Mouse (Mus musculus) forebrain, embryonic 11.5 days (tissue): ENCODE measurements around the gene Larp1. TPM values are rescaled to one million over a fixed set of nuclear protein-coding genes. Genes with fewer than 3 reads are reported as not detected.

ENCODE experiments used
- ATAC-seq: fragments of 200-750 bp; cut with Nextera tagmentation; replicated peaks from 2 replicates; pipeline ENCODE4 v1.8.0; 2017; ENCODE audit warnings: moderate TSS enrichment; ENCODE audit not compliant: low FRiP score
- DNase-seq: peaks from one replicate; pipeline ENCODE4 v3.0.0-alpha.2; 2017; ENCODE audit warnings: low spot score
- H3K27ac ChIP-seq: fragments of 300-500 bp; sonication (generic); 2 replicates; pipeline ENCODE4 v1.5.1; 2014; ENCODE audit warnings: low read depth, low read length
- H3K27me3 ChIP-seq: fragments of 300-500 bp; sonication (generic); 2 replicates; pipeline ENCODE4 v1.6.1; 2014; ENCODE audit warnings: mild to moderate bottlenecking, low read length, mixed read lengths; ENCODE audit not compliant: control insufficient read depth, insufficient read depth
- H3K36me3 ChIP-seq: fragments of 300-500 bp; sonication (generic); 2 replicates; pipeline ENCODE4 v1.6.1; 2014; ENCODE audit warnings: mild to moderate bottlenecking, low read length, moderate library complexity, mixed read lengths; ENCODE audit not compliant: control insufficient read depth, insufficient read depth
- H3K4me1 ChIP-seq: fragments of 300-500 bp; sonication (generic); replicated peaks from 2 replicates; pipeline ENCODE4 v1.6.1; 2014; ENCODE audit warnings: low read length, mixed read lengths; ENCODE audit not compliant: control insufficient read depth, insufficient read depth
- H3K4me2 ChIP-seq: fragments of 300-500 bp; sonication (generic); 2 replicates; pipeline ENCODE4 v1.6.1; 2014; ENCODE audit warnings: low read depth, mild to moderate bottlenecking, low read length, moderate library complexity, mixed read lengths; ENCODE audit not compliant: severe bottlenecking
- H3K4me3 ChIP-seq: fragments of 300-500 bp; sonication (generic); 2 replicates; pipeline ENCODE4 v1.5.1; 2014; ENCODE audit warnings: low read depth, low read length
- H3K9ac ChIP-seq: fragments of 300-500 bp; sonication (generic); 2 replicates; pipeline ENCODE4 v1.6.1; 2014; ENCODE audit warnings: low read length
- H3K9me3 ChIP-seq: fragments of 300-500 bp; sonication (generic); 2 replicates; pipeline ENCODE4 v1.6.1; 2016; ENCODE audit warnings: low read length, mixed read lengths; ENCODE audit not compliant: control insufficient read depth
- WGBS: fragments of 180-500 bp; shearing (Covaris S2); extraction: QIAGEN DNeasy Blood & Tissue Kit; methylation state at CpG from one replicate; pipeline ENCODE4 v1.1.7; 2014; 5-methylcytosine and 5-hydroxymethylcytosine counted together
- polyA plus RNA-seq: library from polyadenylated mRNA; unstranded; fragments of >200 nt; fragmentation: Nextera tagmentation; extraction: Ambion mirVana; gene quantifications from 2 replicates; pipeline ENCODE4 v1.2.1, GENCODE M21; 2014

The Larp1 gene
- polyA plus RNA-seq, 1 experiment from 2014 or later = 20.5 TPM

GRCm38 (mm10) chr11:58026860-58027259 lies 18.0 kb downstream of the Larp1 start:
- no peak overlapping the region for H3K27ac ChIP-seq
- no peaks in the 10 kb centered on the region for H3K9me3 ChIP-seq
- H3K36me3 ChIP-seq = no peaks in the 10 kb centered on the region
- H3K4me2 ChIP-seq = no peak overlapping the region
- H3K4me1 ChIP-seq = no peaks in the 10 kb centered on the region
- ATAC-seq = no peak
- no peaks in the 10 kb centered on the region for H3K27me3 ChIP-seq
- no peak overlapping the region for H3K9ac ChIP-seq
- 64% methylated on average over 1 of the region's 1 CpGs for WGBS
- DNase-seq = no peak
- H3K4me3 ChIP-seq = no peak overlapping the region

DNA sequence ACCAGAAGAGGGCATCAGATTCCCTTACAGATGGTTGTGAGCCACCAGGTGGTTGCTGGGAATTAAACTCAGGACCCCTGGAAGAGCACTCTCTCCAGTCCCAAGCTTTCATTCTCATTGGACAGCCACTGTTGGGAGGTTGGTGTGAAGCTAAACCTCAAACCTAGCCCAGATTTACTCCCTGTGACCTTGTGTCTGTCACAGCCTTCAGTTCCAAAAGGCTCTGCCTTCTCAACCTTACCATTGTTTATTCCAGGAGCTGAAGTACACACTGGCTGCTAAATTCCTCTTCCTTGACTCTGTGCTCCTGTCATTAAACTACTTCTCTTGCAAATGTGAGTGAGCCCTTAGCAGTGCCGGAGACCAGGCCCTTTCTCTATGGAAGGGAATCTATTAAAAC lies 20.1 kb downstream of the Larp1 start:
- no peak overlapping the region for H3K9ac ChIP-seq
- no peak overlapping the region for H3K4me3 ChIP-seq
- no peak overlapping the region for H3K27ac ChIP-seq
- H3K27me3 ChIP-seq = no peaks in the 10 kb centered on the region
- H3K4me1 ChIP-seq = no peaks in the 10 kb centered on the region
- no peak for ATAC-seq
- no peaks in the 10 kb centered on the region for H3K36me3 ChIP-seq
- 94% methylated on average over 1 of the region's 1 CpGs for WGBS
- no peak overlapping the region for H3K4me2 ChIP-seq
- H3K9me3 ChIP-seq = no peaks in the 10 kb centered on the region
- no peak for DNase-seq

- H3K4me1 ChIP-seq = no peaks in the 10 kb centered on the region
- no peaks in the 10 kb centered on the region for H3K9me3 ChIP-seq
- no peak overlapping the region for H3K9ac ChIP-seq
- DNase-seq (no peak), ATAC-seq (no peak)
- no peak overlapping the region for H3K4me2 ChIP-seq
- no peaks in the 10 kb centered on the region for H3K36me3 ChIP-seq
- no peak overlapping the region for H3K27ac ChIP-seq
- WGBS = 73% methylated on average over 2 of the region's 2 CpGs
- H3K27me3 ChIP-seq = no peaks in the 10 kb centered on the region
- no peak overlapping the region for H3K4me3 ChIP-seq
Observed at GRCm38 (mm10) chr11:58029869-58030268, 21.0 kb downstream of the Larp1 start.

DNA sequence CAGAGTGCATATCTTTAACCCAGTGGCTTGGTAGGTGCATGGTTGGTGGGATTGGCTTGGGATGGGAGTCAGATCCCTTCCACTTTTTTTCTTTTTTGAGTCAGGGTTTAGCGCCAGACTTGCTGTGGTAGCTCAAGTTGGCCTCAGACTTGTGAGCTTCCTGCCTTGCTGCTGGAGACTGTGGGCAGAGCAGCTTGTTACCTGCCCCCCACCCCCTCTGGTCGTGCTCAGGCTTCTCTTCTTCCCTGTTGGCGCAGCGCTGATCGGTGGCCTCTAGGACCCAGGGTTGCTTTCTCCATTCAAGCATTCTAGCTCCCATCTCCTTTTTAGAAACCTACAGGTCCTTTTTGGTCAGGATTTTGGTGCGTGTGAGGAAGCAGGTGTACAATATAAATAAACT lies 22.3 kb downstream of the Larp1 start:
- no peaks in the 10 kb centered on the region for H3K4me1 ChIP-seq
- 76% methylated on average over 6 of the region's 6 CpGs for WGBS
- H3K27me3 ChIP-seq = no peaks in the 10 kb centered on the region
- H3K4me3 ChIP-seq = no peak overlapping the region
- H3K9ac ChIP-seq = no peak overlapping the region
- H3K9me3 ChIP-seq = no peaks in the 10 kb centered on the region
- H3K36me3 ChIP-seq = no peaks in the 10 kb centered on the region
- no peak for ATAC-seq
- no peak for DNase-seq
- H3K27ac ChIP-seq = no peak overlapping the region
- H3K4me2 ChIP-seq = no peak overlapping the region

DNA sequence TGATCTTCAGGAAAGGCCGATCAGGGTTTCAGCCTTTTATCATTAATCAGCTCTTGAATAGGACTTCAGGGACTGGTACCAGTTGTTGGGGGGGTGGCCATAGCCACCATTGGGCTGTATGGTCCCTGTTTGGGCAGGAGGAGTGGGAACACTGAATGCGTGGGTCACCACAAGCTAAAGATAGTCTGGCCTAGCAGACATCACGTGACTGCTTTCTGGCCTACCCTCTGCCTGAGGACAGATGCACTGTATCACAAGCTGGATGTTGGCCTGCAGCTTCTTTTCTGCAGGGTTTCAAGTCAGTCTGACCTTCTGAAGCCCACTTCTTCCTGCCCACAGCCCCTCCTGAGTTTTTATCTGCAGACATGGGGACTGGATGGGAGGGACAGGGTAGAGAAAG lies 24.8 kb downstream of the Larp1 start:
- Histone ChIP-seq H3K9me3 (no peaks in the 10 kb centered on the region), H3K27me3 (no peaks in the 10 kb centered on the region), H3K4me1 (no peaks in the 10 kb centered on the region), H3K36me3 (no peaks in the 10 kb centered on the region), H3K9ac (no peak overlapping the region), H3K27ac (no peak overlapping the region), H3K4me2 (no peak overlapping the region), H3K4me3 (no peak overlapping the region)
- ATAC-seq = no peak
- 76% methylated on average over 3 of the region's 3 CpGs for WGBS
- DNase-seq = no peak

DNA sequence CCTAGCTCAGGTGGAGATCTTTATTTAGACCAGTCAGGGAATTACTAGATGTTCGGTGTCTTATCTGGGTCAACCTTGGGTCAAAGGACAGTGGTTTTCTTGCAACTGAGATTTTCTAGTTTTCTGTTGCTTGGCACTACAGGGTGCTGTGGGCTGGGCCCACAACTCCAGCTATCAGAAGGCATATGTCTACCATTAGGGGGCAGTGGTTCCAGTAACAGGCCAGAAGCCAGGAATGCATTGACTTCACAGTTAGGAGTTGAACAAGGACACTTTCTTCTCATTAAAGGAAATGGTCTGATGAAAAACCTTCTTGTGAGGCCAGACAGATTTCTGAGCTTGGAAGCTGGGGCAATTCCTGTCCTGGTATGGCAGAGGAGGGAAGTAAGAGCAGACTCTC lies 30.2 kb downstream of the Larp1 start:
- no peak for DNase-seq
- Histone ChIP-seq H3K9ac (no peak overlapping the region), H3K36me3 (no peaks in the 10 kb centered on the region; the same call in 1 of the 2 replicates), H3K9me3 (no peaks in the 10 kb centered on the region), H3K27me3 (no peaks in the 10 kb centered on the region), H3K4me2 (no peak overlapping the region), H3K27ac (no peak overlapping the region), H3K4me3 (no peak overlapping the region), H3K4me1 (no peaks in the 10 kb centered on the region)
- no peak for ATAC-seq
- WGBS = 74% methylated on average over 1 of the region's 1 CpGs

- H3K36me3 ChIP-seq = no peaks in the 10 kb centered on the region; the same call in 1 of the 2 replicates
- DNase-seq = no peak
- 95% methylated on average over 5 of the region's 5 CpGs for whole genome bisulfite sequencing
Observed at GRCm38 (mm10) chr11:58042861-58043431, 34.1 kb downstream of the Larp1 start.

DNA sequence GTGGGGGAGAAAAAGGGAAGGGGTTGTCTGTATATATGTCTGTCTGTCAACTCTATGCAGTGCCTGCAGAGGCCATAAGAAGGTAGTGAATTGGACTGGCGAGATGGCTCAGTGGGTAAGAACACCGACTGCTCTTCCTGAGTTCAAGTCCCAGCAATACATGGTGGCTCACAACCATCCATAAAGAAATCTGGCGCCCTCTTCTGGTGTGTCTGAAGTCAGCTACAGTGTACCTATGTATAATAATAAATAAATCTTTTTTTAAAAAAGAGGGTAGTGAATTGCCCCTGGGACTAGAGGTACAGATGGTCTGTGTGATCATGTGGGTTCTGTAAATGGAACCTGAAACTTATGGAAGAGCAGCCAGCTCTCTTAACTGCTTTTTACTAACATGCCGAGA lies 37.6 kb downstream of the Larp1 start:
- H3K27ac ChIP-seq = no peak overlapping the region
- no peak overlapping the region for H3K4me3 ChIP-seq
- H3K4me1 ChIP-seq = no peaks in the 10 kb centered on the region
- DNase-seq (no peak), ATAC-seq (no peak)
- no peak overlapping the region for H3K4me2 ChIP-seq
- H3K9me3 ChIP-seq = no peaks in the 10 kb centered on the region
- no peak overlapping the region for H3K9ac ChIP-seq
- peaks cover under 1% of the 10 kb centered on the region; the same call in 1 of the 2 replicates for H3K36me3 ChIP-seq
- H3K27me3 ChIP-seq = no peaks in the 10 kb centered on the region
- 78% methylated on average over 4 of the region's 4 CpGs for WGBS

More at GRCm38 (mm10) chr11:58042861-58043431, 34.1 kb downstream of the Larp1 start:
- no peak overlapping the region for H3K4me3 ChIP-seq
- H3K27ac ChIP-seq = no peak overlapping the region
- H3K27me3 ChIP-seq = no peaks in the 10 kb centered on the region
- H3K4me2 ChIP-seq = no peak overlapping the region
- H3K9ac ChIP-seq = no peak overlapping the region
- no peaks in the 10 kb centered on the region for H3K9me3 ChIP-seq
- no peak for ATAC-seq
- H3K4me1 ChIP-seq = no peaks in the 10 kb centered on the region

GRCm38 (mm10) chr11:58057455-58057854 lies 48.6 kb downstream of the Larp1 start:
- peaks cover 14% of the 10 kb centered on the region; the same call in 1 of the 2 replicates for H3K36me3 ChIP-seq
- H3K4me3 ChIP-seq = no peak overlapping the region
- no peaks in the 10 kb centered on the region for H3K9me3 ChIP-seq
- ATAC-seq (no peak), DNase-seq (no peak)
- no peaks in the 10 kb centered on the region for H3K27me3 ChIP-seq
- H3K27ac ChIP-seq = no peak overlapping the region
- H3K9ac ChIP-seq = no peak overlapping the region
- no peaks in the 10 kb centered on the region for H3K4me1 ChIP-seq
- WGBS = 65% methylated on average over 6 of the region's 6 CpGs
- H3K4me2 ChIP-seq = no peak overlapping the region
